Mouse (Mus musculus): ENCODE measurements at regions not wholly inside any gene's neighbourhood (a gene's known extent, or its start where the extent isn't known, plus 50 kb on each side); places are given as distances from the start of the nearest gene placed in this dataset.

GRCm38 (mm10) chr17:64527817-64528216 lies 72.7 kb upstream of the Man2a1 start:
- TF ChIP-seq CTCF (IDR thresholded peaks at IDR 0.05; ENCODE audit: control insufficient read depth, insufficient read depth, low read length) (no peak), POLR2A (IDR thresholded peaks at IDR 0.05; ENCODE audit: borderline replicate concordance, control insufficient read depth, low read depth, low read length) (no peak)

Data from bone marrow, adult 2 months (tissue).